Mouse (Mus musculus) heart, embryonic 16.5 days (tissue): ENCODE data around the gene Kank1. TPM values are rescaled to one million over a fixed set of nuclear protein-coding genes. Genes with fewer than 3 reads are reported as not detected.
A peak's percentile ranks its signal among the peaks of the same experiment; 100 is the strongest.

Source experiments
- ATAC-seq: fragments of 200-750 bp; cut with Nextera tagmentation; replicated peaks from 2 replicates; pipeline ENCODE4 v1.8.0; 2017; ENCODE audit warnings: moderate number of reproducible peaks; ENCODE audit not compliant: insufficient read depth, low FRiP score; ENCODE audit errors: extremely low read depth
- H3K27ac ChIP-seq: fragments of 300-500 bp; sonication (generic); 2 replicates; pipeline ENCODE4 v1.5.1; 2014; ENCODE audit warnings: mild to moderate bottlenecking, low read length, control low read depth, moderate library complexity
- H3K27me3 ChIP-seq: fragments of 300-500 bp; sonication (generic); 2 replicates; pipeline ENCODE4 v1.6.1; 2014; ENCODE audit warnings: low read length, mixed read lengths; ENCODE audit not compliant: control insufficient read depth, insufficient read depth
- H3K36me3 ChIP-seq: fragments of 300-500 bp; sonication (generic); 2 replicates; pipeline ENCODE4 v1.6.1; 2014; ENCODE audit not compliant: control insufficient read depth, insufficient read depth
- H3K4me1 ChIP-seq: fragments of 300-500 bp; sonication (generic); 2 replicates; pipeline ENCODE4 v1.6.1; 2014; ENCODE audit warnings: low read length, mixed read lengths; ENCODE audit not compliant: control insufficient read depth, insufficient read depth
- H3K4me2 ChIP-seq: fragments of 300-500 bp; sonication (generic); 2 replicates; pipeline ENCODE4 v1.6.1; 2014; ENCODE audit warnings: low read depth, mild to moderate bottlenecking, control low read depth, low read length
- H3K4me3 ChIP-seq: fragments of 300-500 bp; sonication (generic); 2 replicates; pipeline ENCODE4 v1.5.1; 2014; ENCODE audit warnings: mild to moderate bottlenecking, control low read depth, low read length
- H3K9ac ChIP-seq: fragments of 300-500 bp; sonication (generic); 2 replicates; pipeline ENCODE4 v1.6.1; 2014; ENCODE audit warnings: low read length, control low read depth
- H3K9me3 ChIP-seq: fragments of 300-500 bp; sonication (generic); replicated peaks from 2 replicates; pipeline ENCODE4 v1.6.1; 2016; ENCODE audit warnings: low read length; ENCODE audit not compliant: control insufficient read depth
- WGBS: fragments of 180-500 bp; shearing (Covaris S2); extraction: QIAGEN DNeasy Blood & Tissue Kit; methylation state at CpG from one replicate; pipeline ENCODE4 v1.1.7; 2014; 5-methylcytosine and 5-hydroxymethylcytosine counted together
- polyA plus RNA-seq: library from polyadenylated mRNA; unstranded; fragments of >200 nt; fragmentation: Nextera tagmentation; extraction: Ambion mirVana; gene quantifications from 2 replicates; pipeline ENCODE4 v1.2.1, GENCODE M21; 2015

Gene Kank1
- polyA plus RNA-seq, 1 experiment from 2014 or later = 40.9 TPM

DNA sequence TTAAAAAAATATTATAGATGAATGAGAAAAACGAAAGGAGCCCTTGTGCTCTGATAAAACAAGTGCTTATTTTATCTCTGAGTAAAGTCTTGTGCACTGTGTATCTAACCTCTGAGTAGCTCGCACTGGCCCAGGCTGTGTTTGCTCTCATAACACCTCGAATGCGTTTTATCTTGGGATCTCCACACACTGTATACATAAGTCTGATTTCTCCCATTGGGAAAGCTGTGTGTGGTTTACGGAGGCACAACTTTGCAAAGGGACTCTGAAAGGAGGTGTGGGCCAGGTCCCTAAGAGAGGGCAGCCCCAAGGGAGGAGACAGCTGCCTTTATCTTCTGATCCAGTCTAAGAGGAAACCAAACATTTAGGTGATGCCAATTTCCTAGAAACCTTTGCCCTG lies 198.6 kb downstream of the Kank1 start:
- Histone ChIP-seq H3K36me3 (peaks cover 30% of the 10 kb centered on the region), H3K4me1 (no peaks in the 10 kb centered on the region), H3K4me2 (no peak overlapping the region), H3K4me3 (no peak overlapping the region), H3K27me3 (no peaks in the 10 kb centered on the region), H3K27ac (no peak overlapping the region), H3K9ac (no peak overlapping the region), H3K9me3 (no peaks in the 10 kb centered on the region)
- 48% methylated on average over 5 of the region's 5 CpGs for WGBS
- peak; percentile 46; the same call in 1 of the 2 replicates for ATAC-seq

DNA sequence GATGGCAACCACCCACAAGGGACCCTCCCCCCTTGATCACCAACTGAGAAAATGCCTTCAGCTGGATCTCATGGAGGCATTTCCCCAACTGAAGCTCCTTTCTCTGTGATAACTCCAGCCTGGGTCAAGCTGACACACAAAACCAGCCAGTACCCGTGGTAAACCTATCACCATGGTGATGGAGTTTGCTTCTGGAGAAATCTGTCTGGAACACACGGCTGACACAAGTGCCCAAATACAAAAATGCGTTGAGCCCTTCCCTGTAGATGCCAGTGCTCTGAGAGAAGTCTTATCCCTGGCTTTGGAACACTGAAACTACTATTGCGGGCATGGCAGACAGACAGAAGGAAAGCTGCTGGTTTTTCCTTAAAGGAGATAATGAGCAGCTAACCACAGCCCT lies 199.4 kb downstream of the Kank1 start:
- Histone ChIP-seq H3K4me2 (no peak overlapping the region), H3K27me3 (no peaks in the 10 kb centered on the region), H3K9ac (no peak overlapping the region), H3K4me1 (no peaks in the 10 kb centered on the region), H3K9me3 (no peaks in the 10 kb centered on the region), H3K4me3 (no peak overlapping the region), H3K27ac (peak overlapping the region; percentile 33; the same call in 1 of the 2 replicates), H3K36me3 (peaks cover 22% of the 10 kb centered on the region)
- 59% methylated on average over 4 of the region's 4 CpGs for WGBS
- ATAC-seq = no peak

DNA sequence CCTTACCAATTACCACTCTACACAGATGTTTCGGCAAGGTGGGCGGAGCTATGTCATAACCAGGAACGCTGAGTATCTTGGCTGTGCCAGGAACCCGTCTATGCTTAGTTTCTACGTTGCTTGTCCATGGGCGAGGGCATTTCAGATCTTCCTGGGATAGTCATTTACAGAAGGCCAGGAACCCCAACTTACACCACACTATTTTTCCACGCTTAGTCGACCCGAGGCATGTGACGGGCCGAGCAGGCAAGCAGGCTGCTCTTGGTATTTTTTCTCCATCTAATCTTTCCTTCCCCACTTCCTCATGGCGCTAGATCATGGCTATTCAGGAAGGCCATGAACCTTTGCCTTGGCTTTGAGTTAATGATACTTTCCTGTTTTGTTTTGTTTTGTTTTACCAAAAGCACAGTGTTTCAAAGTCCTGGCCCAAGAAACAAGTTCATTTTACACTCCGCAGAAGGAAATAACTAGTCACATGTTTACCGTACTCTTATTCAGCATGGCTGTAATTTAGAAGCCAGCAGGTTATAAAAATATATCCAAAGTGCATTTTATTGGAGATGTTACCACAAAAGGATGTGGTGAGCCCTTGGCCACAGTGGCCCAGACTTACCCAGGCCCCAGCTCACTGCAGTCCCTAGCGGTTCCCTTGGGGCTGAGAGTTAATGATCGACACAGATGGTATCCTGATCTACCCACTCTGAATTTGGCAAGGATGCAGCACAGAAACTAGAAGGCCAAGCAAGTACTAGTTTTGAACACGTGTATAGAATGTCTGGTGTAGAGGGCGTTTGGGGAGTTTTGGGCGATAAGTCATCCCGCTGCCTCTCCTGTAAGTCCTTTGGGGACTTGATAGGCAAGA lies 200.2 kb downstream of the Kank1 start:
- no peak for ATAC-seq
- no peaks in the 10 kb centered on the region for H3K4me1 ChIP-seq
- H3K27me3 ChIP-seq = no peaks in the 10 kb centered on the region
- H3K9ac ChIP-seq = no peak overlapping the region
- no peaks in the 10 kb centered on the region for H3K9me3 ChIP-seq
- H3K27ac ChIP-seq = peak overlapping the region; percentile 33; the same call in 1 of the 2 replicates
- no peak overlapping the region for H3K4me2 ChIP-seq
- H3K36me3 ChIP-seq = peaks cover 22% of the 10 kb centered on the region
- no peak overlapping the region for H3K4me3 ChIP-seq
- 80% methylated on average over 20 of the region's 20 CpGs for WGBS

DNA sequence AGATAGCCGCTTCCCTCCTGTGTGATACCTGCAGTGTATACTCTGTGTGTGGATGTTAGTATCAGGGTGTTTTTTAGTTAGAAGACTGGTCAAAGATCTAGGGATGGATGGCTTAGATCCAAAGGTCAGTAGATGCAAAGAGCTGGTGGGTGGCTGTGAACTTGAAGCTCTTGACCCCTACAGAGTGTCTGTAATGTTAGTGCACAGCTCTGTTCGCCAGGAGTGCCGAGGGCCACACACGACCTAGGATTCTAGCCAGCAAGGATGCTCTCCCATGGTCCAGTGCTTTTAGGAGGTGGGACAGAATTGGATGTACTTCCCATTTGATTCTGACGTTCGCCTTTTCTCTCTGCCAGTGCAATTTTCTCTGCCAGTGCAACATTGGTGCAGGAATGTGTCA lies 201.5 kb downstream of the Kank1 start:
- H3K36me3 ChIP-seq = peaks cover 14% of the 10 kb centered on the region
- H3K9ac ChIP-seq = no peak overlapping the region
- 85% methylated on average over 6 of the region's 6 CpGs for WGBS
- H3K4me3 ChIP-seq = no peak overlapping the region
- no peak overlapping the region for H3K4me2 ChIP-seq
- no peaks in the 10 kb centered on the region for H3K9me3 ChIP-seq
- no peak overlapping the region for H3K27ac ChIP-seq
- ATAC-seq = no peak
- no peaks in the 10 kb centered on the region for H3K4me1 ChIP-seq
- H3K27me3 ChIP-seq = no peaks in the 10 kb centered on the region

DNA sequence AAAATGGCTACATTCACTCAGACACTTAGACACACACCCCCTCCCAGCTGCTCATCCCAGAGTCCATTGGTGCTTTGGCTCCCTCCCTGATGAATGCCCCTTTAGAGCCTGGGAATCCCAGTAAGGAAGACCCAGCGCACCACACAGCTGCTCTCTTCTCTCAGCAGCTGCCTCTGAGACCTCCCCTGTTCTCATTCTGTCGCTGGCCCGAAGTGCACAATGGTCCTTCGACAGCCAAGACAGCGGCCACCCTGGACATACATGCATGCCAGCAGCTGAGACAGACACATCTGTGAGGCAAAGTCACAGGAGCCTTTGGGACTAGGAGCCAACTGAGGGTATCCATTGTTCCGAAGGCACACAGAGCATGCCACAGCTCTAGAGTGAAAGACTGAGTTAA lies 203.0 kb downstream of the Kank1 start:
- H3K4me1 ChIP-seq = no peaks in the 10 kb centered on the region
- 77% methylated on average over 6 of the region's 6 CpGs for whole genome bisulfite sequencing
- H3K9me3 ChIP-seq = no peaks in the 10 kb centered on the region; the same call in 1 of the 2 replicates
- H3K4me3 ChIP-seq = no peak overlapping the region
- ATAC-seq = no peak
- H3K4me2 ChIP-seq = no peak overlapping the region
- H3K27ac ChIP-seq = no peak overlapping the region
- no peaks in the 10 kb centered on the region for H3K27me3 ChIP-seq
- no peak overlapping the region for H3K9ac ChIP-seq
- H3K36me3 ChIP-seq = peaks cover under 1% of the 10 kb centered on the region

DNA sequence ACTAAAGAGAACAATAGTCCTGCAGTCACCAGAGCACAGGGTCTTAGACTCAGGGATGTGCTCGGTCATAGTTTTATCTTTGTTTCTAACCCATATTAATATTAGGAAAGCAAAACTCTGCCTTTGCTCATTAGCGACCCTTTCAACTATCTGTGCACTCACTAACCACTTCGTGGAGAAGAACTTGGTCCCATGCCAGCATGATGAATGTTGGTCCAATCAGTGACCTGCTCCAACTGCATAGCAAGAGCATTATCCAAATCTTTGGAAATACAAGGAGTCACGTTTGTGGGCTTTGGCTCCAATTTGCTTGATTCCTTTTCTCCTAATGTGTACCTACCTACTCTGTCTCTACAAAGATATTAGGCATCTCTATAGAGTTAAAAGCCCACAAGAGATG lies 204.0 kb downstream of the Kank1 start:
- Histone ChIP-seq H3K4me1 (no peaks in the 10 kb centered on the region), H3K27ac (no peak overlapping the region)
- WGBS = 41% methylated on average over 4 of the region's 4 CpGs

DNA sequence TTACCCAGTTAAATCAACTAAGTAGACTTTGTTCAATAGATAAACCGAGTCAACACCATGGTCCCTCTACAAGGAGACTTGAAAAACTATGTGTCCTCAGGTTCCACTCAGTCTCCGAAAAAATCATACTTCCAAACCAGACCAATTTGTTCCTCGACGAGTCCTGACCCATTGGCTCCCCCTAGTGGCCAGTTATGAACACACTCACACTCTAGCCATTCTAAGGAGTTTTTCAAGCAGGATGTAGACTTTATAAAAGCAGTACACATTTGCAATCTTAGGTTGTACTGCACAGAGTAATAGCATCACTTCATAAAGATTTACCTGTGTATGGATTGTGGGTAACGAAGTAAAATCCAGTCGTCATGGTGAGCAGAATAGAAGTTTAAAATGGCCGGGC lies 208.3 kb downstream of the Kank1 start:
- ATAC-seq = no peak
- H3K4me3 ChIP-seq = no peak overlapping the region
- no peak overlapping the region for H3K9ac ChIP-seq
- no peak overlapping the region for H3K4me2 ChIP-seq
- H3K4me1 ChIP-seq = no peaks in the 10 kb centered on the region
- no peaks in the 10 kb centered on the region; the same call in 1 of the 2 replicates for H3K9me3 ChIP-seq
- 22% methylated on average over 7 of the region's 7 CpGs for WGBS
- H3K27ac ChIP-seq = no peak overlapping the region
- no peaks in the 10 kb centered on the region for H3K36me3 ChIP-seq
- H3K27me3 ChIP-seq = no peaks in the 10 kb centered on the region

More for the DNA sequence above, 204.0 kb downstream of the Kank1 start:
- no peak for ATAC-seq
- H3K4me2 ChIP-seq = no peak overlapping the region
- H3K9me3 ChIP-seq = no peaks in the 10 kb centered on the region; the same call in 1 of the 2 replicates
- H3K27me3 ChIP-seq = no peaks in the 10 kb centered on the region
- no peak overlapping the region for H3K4me3 ChIP-seq
- no peaks in the 10 kb centered on the region for H3K36me3 ChIP-seq
- H3K9ac ChIP-seq = no peak overlapping the region

DNA sequence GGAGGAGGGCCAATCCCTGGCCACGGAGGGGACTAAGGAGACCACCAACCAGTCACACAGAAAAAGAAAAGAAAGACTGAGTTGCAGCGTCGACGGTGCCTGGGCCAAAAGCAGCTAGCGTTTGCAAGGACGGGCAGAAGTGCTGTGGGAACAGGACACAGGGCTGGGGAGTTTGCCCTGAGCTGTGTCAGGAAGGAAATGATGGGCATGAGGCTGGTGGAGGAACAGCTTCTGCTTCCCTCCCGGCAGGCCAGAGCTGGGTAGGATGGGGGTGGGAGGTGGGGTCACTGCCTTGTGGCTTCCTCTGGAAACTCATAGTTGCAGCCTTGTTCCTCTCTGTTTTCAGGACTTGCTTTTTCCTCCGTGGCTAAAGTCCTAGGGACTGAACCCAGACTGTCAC lies 209.1 kb downstream of the Kank1 start:
- no peak for ATAC-seq
- no peaks in the 10 kb centered on the region for H3K4me1 ChIP-seq
- no peak overlapping the region for H3K27ac ChIP-seq
- H3K9ac ChIP-seq = no peak overlapping the region
- no peak overlapping the region for H3K4me3 ChIP-seq
- H3K27me3 ChIP-seq = no peaks in the 10 kb centered on the region
- 45% methylated on average over 8 of the region's 8 CpGs for WGBS
- H3K9me3 ChIP-seq = no peaks in the 10 kb centered on the region; the same call in 1 of the 2 replicates
- no peak overlapping the region for H3K4me2 ChIP-seq
- no peaks in the 10 kb centered on the region for H3K36me3 ChIP-seq

DNA sequence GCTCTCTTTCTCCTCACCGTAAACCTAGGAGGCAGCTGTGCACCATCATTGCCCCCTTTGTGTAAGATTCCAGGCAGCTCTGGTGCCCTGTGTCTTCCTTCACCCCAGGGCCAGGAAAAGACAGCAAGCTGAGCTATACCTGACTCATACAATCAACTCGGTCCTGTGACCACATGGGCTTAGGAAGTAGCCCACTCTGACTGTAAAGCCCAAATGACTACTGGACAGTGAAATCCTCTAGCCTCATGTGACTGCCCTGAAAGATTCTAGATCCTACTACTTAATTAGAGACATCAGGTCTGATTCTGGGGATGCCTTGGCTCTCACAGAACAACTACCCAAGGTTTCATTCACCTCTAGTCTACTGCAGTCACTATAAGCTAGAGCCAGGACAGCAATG lies 209.9 kb downstream of the Kank1 start:
- ATAC-seq = no peak
- Histone ChIP-seq H3K36me3 (no peaks in the 10 kb centered on the region), H3K4me3 (no peak overlapping the region), H3K27ac (no peak overlapping the region), H3K27me3 (no peaks in the 10 kb centered on the region), H3K9me3 (no peaks in the 10 kb centered on the region; the same call in 1 of the 2 replicates), H3K4me1 (no peaks in the 10 kb centered on the region), H3K9ac (no peak overlapping the region), H3K4me2 (no peak overlapping the region)
- 74% methylated on average over 2 of the region's 2 CpGs for whole genome bisulfite sequencing
